Comparison of ENCODE assay signal across 8 mouse cellular contexts in genomic region chr2:71787156-71787590, GRCm38 (mm10). TPM values are rescaled to one million over a fixed set of nuclear protein-coding genes. Genes with fewer than 3 reads are reported as not detected.
DNase-seq lines count a peak whose midpoint lies in the region; ATAC-seq and TF ChIP-seq lines count a peak whose summit lies in the region.

No protein-coding gene starts in this region.

- peaks cover 4% of the 10 kb centered on the region; the same call in 1 of the 2 replicates for H3K36me3 ChIP-seq in heart, embryonic 13.5 days
- H3K36me3 ChIP-seq in stomach, embryonic 15.5 days = no peaks in the 10 kb centered on the region

- TF ChIP-seq CTCF in cortical plate, adult 2 months (IDR thresholded peaks at IDR 0.05; ENCODE audit: extremely low read depth, insufficient read depth, low read length) = no peak

- H3K4me1 ChIP-seq in cortical plate, adult 2 months (ENCODE audit: control insufficient read depth, insufficient read depth, low read length) = peaks cover 1% of the 10 kb centered on the region
- H3K4me1 ChIP-seq in heart, embryonic 13.5 days = peaks cover 39% of the 10 kb centered on the region
- peaks cover 7% of the 10 kb centered on the region; the same call in 1 of the 2 replicates for H3K4me1 ChIP-seq in stomach, embryonic 15.5 days

- peak overlapping the region; percentile 89 for H3K27ac ChIP-seq in cortical plate, adult 2 months (ENCODE audit: insufficient read depth, low read length)
- H3K27ac ChIP-seq in heart, embryonic 13.5 days (replicated peaks) = peak overlapping the region; percentile 88
- peak overlapping the region; percentile 90 for H3K27ac ChIP-seq in stomach, embryonic 15.5 days

- no peaks in the 10 kb centered on the region for H3K9me3 ChIP-seq in heart, embryonic 13.5 days
- H3K9me3 ChIP-seq in stomach, embryonic 15.5 days = no peaks in the 10 kb centered on the region

- H3K9ac ChIP-seq in heart, embryonic 13.5 days = peak overlapping the region; percentile 94
- peak overlapping the region; percentile 76 for H3K9ac ChIP-seq in stomach, embryonic 15.5 days

- ATAC-seq in heart, embryonic 13.5 days (ENCODE audit: extremely low read depth, insufficient number of reproducible peaks, low FRiP score, low TSS enrichment) = peak; percentile 63; the same call in 1 of the 2 replicates
- peak; percentile 63 for ATAC-seq in megakaryocyte progenitor cell, adult 5-6 weeks (replicated peaks; ENCODE audit: poor library complexity)
- ATAC-seq in stomach, embryonic 15.5 days (ENCODE audit: insufficient read depth, low FRiP score, low read depth) = peak; percentile 60

- WGBS in heart, embryonic 13.5 days = 0% methylated on average over 40 of the region's 40 CpGs
- under 1% methylated on average over 33 of the region's 40 CpGs for WGBS in stomach, embryonic 15.5 days

- no peaks in the 10 kb centered on the region for H3K27me3 ChIP-seq in heart, embryonic 13.5 days (replicated peaks)
- H3K27me3 ChIP-seq in stomach, embryonic 15.5 days (replicated peaks) = no peaks in the 10 kb centered on the region; the same call in 1 of the 2 replicates

- DNase-seq in embryo, embryonic 10 days (ENCODE audit: low spot score) = peak; percentile 47
- DNase-seq in embryo, embryonic 9.5 days (ENCODE audit: extremely low spot score) = no peak
- peak; percentile 75 for DNase-seq in Muller cell, postnatal 12 days (ENCODE audit: inconsistent ontology term)
- peak; percentile 6 to 27 for DNase-seq in layer of hippocampus, adult 18-20 months (ENCODE audit: low spot score in 2 of 2)

- no peak for TF ChIP-seq POLR2A in cortical plate, adult 2 months (IDR thresholded peaks at IDR 0.05; ENCODE audit: extremely low read depth, insufficient read depth, low read length)

- peak overlapping the region; percentile 57 for H3K4me3 ChIP-seq in cortical plate, adult 2 months (ENCODE audit: insufficient read depth, low read length)
- peak overlapping the region; percentile 91 for H3K4me3 ChIP-seq in heart, embryonic 13.5 days
- H3K4me3 ChIP-seq in stomach, embryonic 15.5 days (replicated peaks) = peak overlapping the region; percentile 84

- peak overlapping the region; percentile 93 for H3K4me2 ChIP-seq in heart, embryonic 13.5 days
- peak overlapping the region; percentile 95 for H3K4me2 ChIP-seq in stomach, embryonic 15.5 days

RNA-seq across cellular contexts. Expression of gene Itga6, which starts 41.8 kb away (rescaled TPM):
- polyA plus RNA-seq in cortical plate, adult 2 months (2012; rRNA removed) = 23.1 and 24.2 TPM in 2 replicates
- polyA plus RNA-seq in heart, embryonic 13.5 days (2015; fragmentation: Nextera tagmentation; extraction: Ambion mirVana) = 65.2 and 65.8 TPM in 2 replicates
- total RNA-seq in layer of hippocampus, adult 18-20 months (2021) = 10 to 100 TPM; 19.2 to 19.4 TPM
- 41.8 and 50.9 TPM in 2 replicates for total RNA-seq in megakaryocyte progenitor cell, adult 5-6 weeks (2015)
- 34.7 and 45.8 TPM in 2 replicates for total RNA-seq in megakaryocyte progenitor cell, adult 5-6 weeks (2017)
- 61.8 and 74.1 TPM in 2 replicates for polyA plus RNA-seq in stomach, embryonic 15.5 days (2015; fragmentation: Nextera tagmentation; extraction: Ambion mirVana)
